Mouse (Mus musculus) CH12.LX (cell line): ENCODE results near the gene Ndufs4. TPM values are rescaled to one million over a fixed set of nuclear protein-coding genes. Genes with fewer than 3 reads are reported as not detected.

Experiments
- DNase-seq: peaks from one replicate; pipeline ENCODE4 v3.0.0-alpha.2; 2013; ENCODE audit errors: extremely low read depth
- H3K27ac ChIP-seq: 2 replicates; pipeline ENCODE4 v1.5.1; 2012; ENCODE audit warnings: low read depth, mild to moderate bottlenecking, control low read depth, moderate library complexity; ENCODE audit not compliant: insufficient read depth
- H3K27me3 ChIP-seq: replicated peaks from 2 replicates; pipeline ENCODE3; 2012; ENCODE audit warnings: inconsistent platforms
- H3K36me3 ChIP-seq, 2 experiments: replicated peaks in 1 of 2; 2 replicates each; pipeline versions ENCODE3 to v1.6.1; 2012; ENCODE audit warnings: inconsistent platforms in 1 of 2, low read length in 1 of 2, mild to moderate bottlenecking in 1 of 2, mixed read lengths in 1 of 2, moderate library complexity in 1 of 2; ENCODE audit not compliant: control insufficient read depth in 1 of 2, insufficient read depth in 1 of 2
- H3K4me1 ChIP-seq, 2 experiments: 2 replicates each; pipeline ENCODE4 v1.6.1; 2012; ENCODE audit warnings: inconsistent platforms in 1 of 2, moderate library complexity in 1 of 2; ENCODE audit not compliant: insufficient read depth in 2 of 2, control insufficient read depth in 1 of 2
- H3K4me2 ChIP-seq: 2 replicates; pipeline ENCODE4 v1.6.1; 2012; ENCODE audit warnings: low read depth, mild to moderate bottlenecking, control low read depth; ENCODE audit not compliant: poor library complexity, insufficient read depth, severe bottlenecking
- H3K4me3 ChIP-seq, 3 experiments: fragments of 150-350 bp in 1 of 3; sonication (generic) in 1 of 3; replicated peaks in 1 of 3; 2 replicates each; pipeline versions ENCODE3 to v1.5.1; 2011 to 2012; ENCODE audit warnings: low read depth in 2 of 3, low read length in 2 of 3, mild to moderate bottlenecking in 2 of 3, moderate library complexity in 2 of 3, control low read depth in 1 of 3, improper control_type of control experiment in 1 of 3, inconsistent platforms in 1 of 3, mixed read lengths in 1 of 3; ENCODE audit not compliant: poor library complexity in 1 of 3
- H3K79me2 ChIP-seq: replicated peaks from 2 replicates; pipeline ENCODE4 v1.6.1; 2012; ENCODE audit warnings: mild to moderate bottlenecking, moderate library complexity; ENCODE audit not compliant: control insufficient read depth, poor library complexity, insufficient read depth, severe bottlenecking; ENCODE audit errors: extremely low read depth
- H3K9ac ChIP-seq: 2 replicates; pipeline ENCODE4 v1.6.1; 2012; ENCODE audit warnings: low read depth, mild to moderate bottlenecking, control low read depth, moderate library complexity; ENCODE audit not compliant: insufficient read depth
- H3K9me3 ChIP-seq: replicated peaks from 2 replicates; pipeline ENCODE3; 2012; ENCODE audit warnings: low read length, inconsistent platforms, mixed read lengths
- E2F4 ChIP-seq: IDR thresholded peaks from 2 replicates; pipeline ENCODE4 v1.6.1; 2011; ENCODE audit warnings: low read depth, low read length, improper control_type of control experiment; ENCODE audit not compliant: insufficient replicate concordance
- ELF1 ChIP-seq: IDR thresholded peaks from 2 replicates; pipeline ENCODE4 v1.6.1; 2014; ENCODE audit warnings: low read depth, mild to moderate bottlenecking, inconsistent platforms, low read length, improper control_type of control experiment
- ETS1 ChIP-seq: conservative IDR thresholded peaks from 2 replicates; pipeline ENCODE4 v1.6.1; 2012; ENCODE audit warnings: low read depth, mild to moderate bottlenecking, inconsistent platforms, low read length, improper control_type of control experiment, moderate library complexity
- GABPA ChIP-seq: IDR thresholded peaks from 2 replicates; pipeline ENCODE4 v1.6.1; 2012; ENCODE audit warnings: low read depth, low read length, improper control_type of control experiment, inconsistent platforms; ENCODE audit not compliant: insufficient replicate concordance
- HCFC1 ChIP-seq: IDR thresholded peaks from 2 replicates; pipeline ENCODE4 v1.6.1; 2012; ENCODE audit warnings: low read depth, mild to moderate bottlenecking, inconsistent platforms, low read length, improper control_type of control experiment
- IRF4 ChIP-seq: IDR thresholded peaks from 2 replicates; pipeline ENCODE4 v1.6.1; 2014; ENCODE audit warnings: low read depth, mild to moderate bottlenecking, inconsistent platforms, low read length, improper control_type of control experiment
- JUN ChIP-seq: IDR thresholded peaks from 2 replicates; pipeline ENCODE4 v1.6.1; 2011; ENCODE audit warnings: low read depth, mild to moderate bottlenecking, low read length, improper control_type of control experiment, moderate library complexity; ENCODE audit not compliant: insufficient read depth
- KAT2A ChIP-seq: IDR thresholded peaks from 2 replicates; pipeline ENCODE4 v1.6.1; 2012; ENCODE audit warnings: low read length, improper control_type of control experiment, inconsistent platforms; ENCODE audit not compliant: insufficient replicate concordance
- MAX ChIP-seq: IDR thresholded peaks from 2 replicates; pipeline ENCODE4 v1.6.1; 2011; ENCODE audit warnings: low read length, improper control_type of control experiment
- MAZ ChIP-seq: IDR thresholded peaks from 2 replicates; pipeline ENCODE4 v1.6.1; 2012; ENCODE audit warnings: low read depth, mild to moderate bottlenecking, inconsistent platforms, low read length, improper control_type of control experiment, moderate library complexity
- MEF2A ChIP-seq: IDR thresholded peaks from 2 replicates; pipeline ENCODE4 v1.6.1; 2014; ENCODE audit warnings: low read depth, mild to moderate bottlenecking, inconsistent platforms, low read length, improper control_type of control experiment, borderline replicate concordance
- MYC ChIP-seq: IDR thresholded peaks from 2 replicates; pipeline ENCODE4 v1.6.1; 2011; ENCODE audit warnings: low read depth, mild to moderate bottlenecking, improper control_type of control experiment, low read length
- NELFE ChIP-seq: IDR thresholded peaks from 2 replicates; pipeline ENCODE4 v1.6.1; 2011; ENCODE audit warnings: low read depth, low read length, improper control_type of control experiment
- NRF1 ChIP-seq: IDR thresholded peaks from 2 replicates; pipeline ENCODE4 v1.6.1; 2014; ENCODE audit warnings: low read depth, mild to moderate bottlenecking, inconsistent platforms, low read length, improper control_type of control experiment, moderate library complexity
- PAX5 ChIP-seq: IDR thresholded peaks from 2 replicates; pipeline ENCODE4 v1.6.1; 2012; ENCODE audit warnings: low read length, inconsistent platforms, mixed read lengths
- RAD21 ChIP-seq: IDR thresholded peaks from 2 replicates; pipeline ENCODE4 v1.6.1; 2011; ENCODE audit warnings: low read depth, mild to moderate bottlenecking, low read length, improper control_type of control experiment, moderate library complexity
- SIN3A ChIP-seq: IDR thresholded peaks from 2 replicates; pipeline ENCODE4 v1.6.1; 2012; ENCODE audit warnings: low read length, improper control_type of control experiment, inconsistent platforms
- SMC3 ChIP-seq: IDR thresholded peaks from 2 replicates; pipeline ENCODE4 v1.6.1; 2011; ENCODE audit warnings: low read depth, low read length, improper control_type of control experiment
- UBTF ChIP-seq: IDR thresholded peaks from 2 replicates; pipeline ENCODE4 v1.6.1; 2012; ENCODE audit warnings: low read depth, mild to moderate bottlenecking, inconsistent platforms, low read length, improper control_type of control experiment, moderate library complexity
- USF1 ChIP-seq: IDR thresholded peaks from 2 replicates; pipeline ENCODE4 v1.6.1; 2014; ENCODE audit warnings: low read depth, mild to moderate bottlenecking, inconsistent platforms, low read length, improper control_type of control experiment
- USF2 ChIP-seq: conservative IDR thresholded peaks from 2 replicates; pipeline ENCODE4 v1.6.1; 2011; ENCODE audit warnings: low read depth, low read length, improper control_type of control experiment
- ZC3H11A ChIP-seq: IDR thresholded peaks from 2 replicates; pipeline ENCODE4 v1.6.1; 2012; ENCODE audit warnings: low read depth, mild to moderate bottlenecking, inconsistent platforms, low read length, improper control_type of control experiment
- dilution Hi-C: fragments of 300-500 bp; cut with MboI; formaldehyde crosslinking; loops from 2 replicates; pipeline ENCODE4 v1.14.3; 2020; ENCODE audit warnings: low sequenced_read_pairs; ENCODE audit not compliant: extremely low pct_unique_long_range_greater_than_20kb, extremely low pct_ligation_motif_present
- in situ Hi-C: fragments of 300-500 bp; cut with MboI; formaldehyde crosslinking; loops from 3 replicates; pipeline ENCODE4 v1.14.3; 2019; ENCODE audit warnings: low sequenced_read_pairs, low pct_ligation_motif_present, low pct_unique_long_range_greater_than_20kb, mixed read lengths
- polyA plus RNA-seq: library from polyadenylated mRNA; unstranded; fragments of >175 nt; gene quantifications from 2 replicates; pipeline ENCODE4 v1.2.1, GENCODE M21; 2012; ENCODE audit warnings: low read depth; ENCODE audit not compliant: insufficient read length
- total RNA-seq, 2 experiments: library from RNA; depleted of rRNA; stranded (reverse); fragments of 300-350 nt in 1 of 2; fragments of >200 nt in 1 of 2; gene quantifications; 2 replicates each; pipeline ENCODE4 v1.2.3; 2012 to 2014

Gene Ndufs4
- total and polyA plus RNA-seq, 3 experiments: 108 to 218 (median 120) TPM

- DNase-seq: no peak
- dilution Hi-C loops: no loop called here
Observed at GRCm38 (mm10) chr13:114425230-114425629, 37.2 kb upstream of the Ndufs4 start.

GRCm38 (mm10) chr13:114420235-114420634 lies 32.2 kb upstream of the Ndufs4 start:
- DNase-seq: no peak
- H3K9me3 ChIP-seq: no peaks in the 10 kb centered on the region
- H3K9ac ChIP-seq: no peak overlapping the region
- no peaks in the 10 kb centered on the region for H3K36me3 ChIP-seq
- in situ Hi-C loops (no loop called here), dilution Hi-C loops (no loop called here)
- TF ChIP-seq MAZ (no peak), NRF1 (no peak), MAX (no peak), ELF1 (no peak), IRF4 (no peak), MYC (no peak), JUN (no peak), MEF2A (no peak), UBTF (no peak), ZC3H11A (no peak), NELFE (no peak), PAX5 (no peak), HCFC1 (no peak), SIN3A (no peak), RAD21 (no peak), USF1 (no peak), GABPA (no peak), E2F4 (no peak), USF2 (no peak), ETS1 (no peak)
- H3K4me3 ChIP-seq: no peak overlapping the region
- no peaks in the 10 kb centered on the region for H3K79me2 ChIP-seq
- H3K4me1 ChIP-seq: no peaks in the 10 kb centered on the region
- H3K27me3 ChIP-seq: no peaks in the 10 kb centered on the region
- no peak overlapping the region; the same call in 1 of the 2 replicates for H3K4me2 ChIP-seq
- no peak overlapping the region for H3K27ac ChIP-seq

More at GRCm38 (mm10) chr13:114425230-114425629, 37.2 kb upstream of the Ndufs4 start:
- Histone ChIP-seq H3K9me3 (no peaks in the 10 kb centered on the region), H3K36me3 (no peaks in the 10 kb centered on the region), H3K4me1 (0 out of 4 replicates have a peak, but pooled peaks cover 0 to 2% of the 10 kb centered on the region in 2 experiments), H3K4me3 (no peak overlapping the region), H3K4me2 (no peak overlapping the region), H3K27me3 (no peaks in the 10 kb centered on the region), H3K27ac (no peak overlapping the region), H3K79me2 (no peaks in the 10 kb centered on the region), H3K9ac (no peak overlapping the region)
- in situ Hi-C loops: no loop called here
- TF ChIP-seq ELF1 (no peak), SMC3 (no peak), KAT2A (no peak), NELFE (no peak), ETS1 (no peak)
